Mouse (Mus musculus): ENCODE measurements at regions not wholly inside any gene's neighbourhood (a gene's known extent, or its start where the extent isn't known, plus 50 kb on each side); places are given as distances from the start of the nearest gene placed in this dataset.

DNA sequence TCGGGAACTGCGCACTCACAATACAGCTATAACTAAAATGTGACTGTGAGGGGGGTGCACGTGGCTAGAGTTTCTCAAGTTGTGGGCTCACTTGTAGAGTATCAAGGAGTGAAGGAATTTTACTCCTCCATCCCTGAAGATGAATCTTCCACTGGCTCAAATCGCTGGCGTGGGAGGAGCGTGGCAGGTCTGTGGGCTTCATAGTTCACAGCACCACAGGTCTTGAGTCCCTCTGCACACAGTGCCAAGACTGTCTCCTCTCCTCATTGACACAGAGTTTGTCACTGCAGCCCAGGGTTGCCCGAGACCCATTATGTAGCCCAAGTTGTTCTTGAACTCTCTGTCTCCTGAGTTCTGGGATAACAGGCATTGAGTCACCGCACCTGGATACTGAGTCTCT is 655.3 kb upstream of the Gm19410 start:
- TF ChIP-seq MEF2A (IDR thresholded peaks at IDR 0.05; ENCODE audit: extremely low read depth, insufficient replicate concordance, low read depth, low read length, poor library complexity, severe bottlenecking) (no peak), E2F4 (IDR thresholded peaks at IDR 0.05; ENCODE audit: borderline replicate concordance, low read depth, low read length) (no peak), POLR2A (IDR thresholded peaks at IDR 0.05; ENCODE audit: control insufficient read depth in 1 of 2, insufficient read depth in 1 of 2, low read depth in 1 of 2, low read length in 2 of 2, poor library complexity in 1 of 2) (no peak), TCF12 (IDR thresholded peaks at IDR 0.05; ENCODE audit: low read depth, low read length) (no peak), CTCF (IDR thresholded peaks at IDR 0.05 in 2 of 3, conservative IDR thresholded peaks at IDR 0.05 in 1 of 3; ENCODE audit: control insufficient read depth in 1 of 3, insufficient read depth in 1 of 3, low read depth in 2 of 3, low read length in 3 of 3, poor library complexity in 1 of 3, severe bottlenecking in 1 of 3) (no peak), MAX (IDR thresholded peaks at IDR 0.05; ENCODE audit: low read length) (no peak), CHD2 (IDR thresholded peaks at IDR 0.05; ENCODE audit: low read length) (no peak), RAD21 (IDR thresholded peaks at IDR 0.05; ENCODE audit: low read depth, low read length) (no peak), MYC (IDR thresholded peaks at IDR 0.05; ENCODE audit: low read depth, low read length) (no peak), ETS1 (IDR thresholded peaks at IDR 0.05; ENCODE audit: low read depth, low read length) (no peak), EP300 (IDR thresholded peaks at IDR 0.05; ENCODE audit: low read depth in 1 of 2, low read length in 2 of 2) (no peak)
